Mouse (Mus musculus) spleen, embryonic (tissue): ENCODE measurements around the gene Lca5.

ENCODE experiments used
- CTCF ChIA-PET: fragments of 350-600 bp; sonication (Branson Sonifier 250); formaldehyde crosslinking; loops from one replicate; lab custom pipeline; 2022; lab: Charles Lee

Lca5 gene

GRCm38 (mm10) chr9:83440392-83441357 lies at the start of gene Lca5:
Lca5 (minus strand) TSS chr9:83441127.
- CTCF ChIA-PET, result no interaction called here

- CTCF ChIA-PET, result no interaction called here
Measured at GRCm38 (mm10) chr9:83488491-83489210, 47.7 kb upstream of the Lca5 start.

GRCm38 (mm10) chr9:83487771-83488470 lies 47.0 kb upstream of the Lca5 start:
- CTCF ChIA-PET, result no interaction called here

GRCm38 (mm10) chr9:83485966-83486365 lies 45.0 kb upstream of the Lca5 start:
- CTCF ChIA-PET, result no interaction called here

- CTCF ChIA-PET, result no interaction called here
Measured at GRCm38 (mm10) chr9:83485357-83485756, 44.4 kb upstream of the Lca5 start.

GRCm38 (mm10) chr9:83483419-83483818 lies 42.5 kb upstream of the Lca5 start:
- CTCF ChIA-PET, result no interaction called here

- CTCF ChIA-PET, result no interaction called here
Measured at GRCm38 (mm10) chr9:83482176-83482949, 41.4 kb upstream of the Lca5 start.

- CTCF ChIA-PET, result interaction anchor here (0.5 kb wide), 1 partner anchor 49 kb away, joined by 8 read pairs; no protein-coding TSS in a partner anchor
Measured at GRCm38 (mm10) chr9:83469871-83470270, 28.9 kb upstream of the Lca5 start.

- CTCF ChIA-PET, result no interaction called here
Measured at GRCm38 (mm10) chr9:83447771-83448170, 6.8 kb upstream of the Lca5 start.

- CTCF ChIA-PET, result interaction anchor here (0.8 kb wide), 1 partner anchor 282 kb away, joined by 9 read pairs; no protein-coding TSS in a partner anchor
Measured at GRCm38 (mm10) chr9:83447176-83447575, 6.2 kb upstream of the Lca5 start.

GRCm38 (mm10) chr9:83437621-83438020 lies 3.3 kb downstream of the Lca5 start:
- CTCF ChIA-PET, result interaction anchor here (0.7 kb wide), 1 partner anchor 216 kb away, joined by 19 read pairs; no protein-coding TSS in a partner anchor

- CTCF ChIA-PET, result no interaction called here
Measured at GRCm38 (mm10) chr9:83434489-83434888, 6.4 kb downstream of the Lca5 start.

- CTCF ChIA-PET, result no interaction called here
Measured at GRCm38 (mm10) chr9:83433661-83434060, 7.3 kb downstream of the Lca5 start.

- CTCF ChIA-PET, result no interaction called here
Measured at GRCm38 (mm10) chr9:83427926-83428325, 13.0 kb downstream of the Lca5 start.

GRCm38 (mm10) chr9:83418965-83419364 lies 22.0 kb downstream of the Lca5 start:
- CTCF ChIA-PET, result no interaction called here

GRCm38 (mm10) chr9:83413046-83413445 lies 27.9 kb downstream of the Lca5 start:
- CTCF ChIA-PET, result no interaction called here

- CTCF ChIA-PET, result no interaction called here
Measured at GRCm38 (mm10) chr9:83405150-83405549, 35.8 kb downstream of the Lca5 start.

GRCm38 (mm10) chr9:83400783-83401182 lies 40.1 kb downstream of the Lca5 start:
- CTCF ChIA-PET, result no interaction called here

GRCm38 (mm10) chr9:83399414-83399813 lies 41.5 kb downstream of the Lca5 start:
- CTCF ChIA-PET, result interaction anchor here (0.7 kb wide), 1 partner anchor 8 kb away, joined by 3 read pairs; no protein-coding TSS in a partner anchor

GRCm38 (mm10) chr9:83398260-83398659 lies 42.7 kb downstream of the Lca5 start:
- CTCF ChIA-PET, result no interaction called here

GRCm38 (mm10) chr9:83395456-83395855 lies 45.5 kb downstream of the Lca5 start:
- CTCF ChIA-PET, result interaction anchor here (0.6 kb wide), 1 partner anchor 67 kb away, joined by 4 read pairs; no protein-coding TSS in a partner anchor
